Mouse (Mus musculus): ENCODE measurements around the gene Xrcc3.

- TF ChIP-seq CTCF (IDR thresholded peaks at IDR 0.05; ENCODE audit: low read depth) (no peak), EP300 (IDR thresholded peaks at IDR 0.05; ENCODE audit: low read depth) (no peak)
These were observed 1.1 kb downstream of the Xrcc3 start for GRCm38 (mm10) chr12:111812611-111813010.

Measured in liver, postnatal 0 days (tissue).